Mouse (Mus musculus): Measurements from ENCODE around the gene Mrpl1. TPM values are rescaled to one million over a fixed set of nuclear protein-coding genes. Genes with fewer than 3 reads are reported as not detected.

Gene Mrpl1
- polyA plus RNA-seq, 1 experiment from 2014 or later: 26.5 TPM

DNA sequence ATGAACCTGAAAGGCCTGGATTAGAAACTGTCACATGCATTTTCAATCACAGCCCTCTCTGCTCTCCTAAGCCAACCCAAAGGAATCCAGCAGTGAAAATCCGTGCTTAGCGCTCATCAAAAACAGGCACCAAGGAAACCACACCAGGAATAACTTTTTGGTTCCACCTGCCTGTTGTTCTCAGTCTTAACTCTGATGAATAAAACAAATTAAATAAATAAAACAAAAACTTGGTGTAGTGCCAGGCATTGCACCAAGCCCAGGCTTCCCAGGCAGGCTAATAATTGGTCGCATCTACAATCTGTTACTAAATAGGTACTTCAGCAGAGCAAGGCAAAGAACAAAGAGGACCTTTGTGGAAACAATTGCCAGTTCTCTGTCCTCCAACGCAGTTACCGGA, 99.4 kb downstream of the Mrpl1 start:
- Histone ChIP-seq H3K36me3 (ENCODE audit: insufficient read depth, low read length) (no peaks in the 10 kb centered on the region), H3K4me3 (replicated peaks; ENCODE audit: low read depth, low read length) (no peak overlapping the region), H3K9ac (ENCODE audit: low read depth, low read length) (no peak overlapping the region), H3K27ac (no peak overlapping the region), H3K4me1 (replicated peaks; ENCODE audit: insufficient read depth, low read length) (no peaks in the 10 kb centered on the region), H3K4me2 (ENCODE audit: low read length) (no peak overlapping the region), H3K9me3 (replicated peaks; ENCODE audit: low read length) (no peaks in the 10 kb centered on the region), H3K27me3 (ENCODE audit: insufficient read depth, low read length) (no peaks in the 10 kb centered on the region)
- WGBS: 66% methylated on average over 5 of the region's 5 CpGs
- no peak for TF ChIP-seq CTCF (IDR thresholded peaks at IDR 0.05; ENCODE audit: low read depth)
- no peak; the same call in 1 of the 2 replicates for ATAC-seq (replicated peaks; ENCODE audit: low FRiP score, low read depth)
- DNase-seq (ENCODE audit: low spot score): no peak

DNA sequence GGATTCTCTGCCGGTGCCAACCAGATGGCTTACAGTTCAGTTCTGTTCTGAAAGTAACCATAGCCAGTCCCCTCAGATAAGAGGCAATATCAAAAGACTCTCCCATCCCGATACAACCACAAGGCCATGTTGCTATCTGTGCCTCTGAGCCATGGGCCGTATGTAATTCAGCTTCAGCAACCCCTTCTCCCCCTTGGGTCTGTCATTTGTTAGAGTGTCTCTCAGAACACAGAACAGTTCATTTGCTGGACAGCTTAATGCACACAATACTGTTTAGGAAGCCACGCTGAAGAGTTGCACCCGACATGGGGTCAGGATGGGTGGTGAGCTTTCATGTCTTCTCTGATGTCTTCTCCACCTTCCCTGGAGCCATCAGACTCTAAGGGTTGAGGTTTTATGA, 100.3 kb downstream of the Mrpl1 start:
- no peak overlapping the region for H3K4me3 ChIP-seq (replicated peaks; ENCODE audit: low read depth, low read length)
- no peaks in the 10 kb centered on the region for H3K27me3 ChIP-seq (ENCODE audit: insufficient read depth, low read length)
- H3K9ac ChIP-seq (ENCODE audit: low read depth, low read length): no peak overlapping the region
- no peak for ATAC-seq (replicated peaks; ENCODE audit: low FRiP score, low read depth)
- no peaks in the 10 kb centered on the region for H3K4me1 ChIP-seq (replicated peaks; ENCODE audit: insufficient read depth, low read length)
- H3K27ac ChIP-seq: no peak overlapping the region
- no peaks in the 10 kb centered on the region for H3K9me3 ChIP-seq (replicated peaks; ENCODE audit: low read length)
- TF ChIP-seq CTCF (IDR thresholded peaks at IDR 0.05; ENCODE audit: low read depth): no peak
- H3K36me3 ChIP-seq (ENCODE audit: insufficient read depth, low read length): no peaks in the 10 kb centered on the region
- DNase-seq (ENCODE audit: low spot score): no peak
- no peak overlapping the region for H3K4me2 ChIP-seq (ENCODE audit: low read length)
- WGBS: 88% methylated on average over 5 of the region's 5 CpGs

DNA sequence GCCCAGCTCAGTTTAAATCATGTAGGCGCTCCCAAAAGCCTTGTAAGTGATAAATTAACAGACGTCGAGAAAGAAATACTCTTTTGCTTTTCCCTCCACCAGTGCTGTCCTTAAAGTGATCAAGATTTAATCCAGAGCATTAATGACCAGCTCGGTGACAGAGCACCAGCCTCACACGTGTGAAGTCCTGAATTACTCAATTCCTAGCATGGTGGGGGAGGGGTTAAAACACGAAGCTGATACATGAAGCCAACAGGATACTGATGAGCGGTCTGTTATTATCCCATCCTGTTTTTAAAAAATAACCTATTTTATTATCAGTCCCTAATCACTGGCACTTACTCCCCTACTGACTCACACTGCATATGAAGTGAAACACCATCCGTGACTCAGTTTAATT, 102.4 kb downstream of the Mrpl1 start:
- H3K9me3 ChIP-seq (replicated peaks; ENCODE audit: low read length): no peaks in the 10 kb centered on the region
- TF ChIP-seq CTCF (IDR thresholded peaks at IDR 0.05; ENCODE audit: low read depth): no peak
- WGBS: 33% methylated on average over 8 of the region's 8 CpGs
- no peak for DNase-seq (ENCODE audit: low spot score)
- H3K4me1 ChIP-seq (replicated peaks; ENCODE audit: insufficient read depth, low read length): no peaks in the 10 kb centered on the region
- no peak overlapping the region for H3K27ac ChIP-seq
- H3K36me3 ChIP-seq (ENCODE audit: insufficient read depth, low read length): no peaks in the 10 kb centered on the region
- no peak overlapping the region for H3K4me2 ChIP-seq (ENCODE audit: low read length)
- no peak overlapping the region for H3K4me3 ChIP-seq (replicated peaks; ENCODE audit: low read depth, low read length)
- no peaks in the 10 kb centered on the region for H3K27me3 ChIP-seq (ENCODE audit: insufficient read depth, low read length)
- no peak for ATAC-seq (replicated peaks; ENCODE audit: low FRiP score, low read depth)
- H3K9ac ChIP-seq (ENCODE audit: low read depth, low read length): no peak overlapping the region

Other genes with a start within 250 kb of the Mrpl1 start
- 37.8 and 42.4 TPM in 2 replicates for gene Cnot6l, start 45.3 kb upstream of the Mrpl1 start, polyA plus RNA-seq (2015; fragmentation: Nextera tagmentation; extraction: Ambion mirVana)
- gene Fras1, start 164.5 kb downstream of the Mrpl1 start, polyA plus RNA-seq (2015; fragmentation: Nextera tagmentation; extraction: Ambion mirVana): 15.8 and 19.6 TPM in 2 replicates